ENCODE assay signal across 8 mouse cellular contexts in genomic region chr2:158672829-158673228, GRCm38 (mm10). TPM values are rescaled to one million over a fixed set of nuclear protein-coding genes. Genes with fewer than 3 reads are reported as not detected.
A peak's percentile ranks its signal among the peaks of the same experiment; 100 is the strongest.
DNase-seq lines count a peak whose midpoint lies in the region; ATAC-seq lines count a peak whose summit lies in the region.

No protein-coding gene starts in this region.

- peaks cover 23% of the 10 kb centered on the region for H3K4me1 ChIP-seq in lung, embryonic 16.5 days (replicated peaks; ENCODE audit: control insufficient read depth, insufficient read depth, low read length)

- peak; percentile 30 for ATAC-seq in granulocyte monocyte progenitor cell, adult 5-6 weeks (replicated peaks; ENCODE audit: poor library complexity, severe bottlenecking)
- ATAC-seq in lung, embryonic 16.5 days (ENCODE audit: low read depth) = peak; percentile 82

- peak overlapping the region; percentile 71 for H3K27ac ChIP-seq in lung, embryonic 16.5 days (ENCODE audit: low read length)

- intact Hi-C loops in gastrocnemius, postnatal 36 days (cut with DNase I) = no loop called here

- H3K4me2 ChIP-seq in lung, embryonic 16.5 days (ENCODE audit: low read depth, low read length) = peak overlapping the region; percentile 5; the same call in 1 of the 2 replicates

- WGBS in lung, embryonic 16.5 days = 7% methylated on average over 6 of the region's 6 CpGs

- H3K27me3 ChIP-seq in lung, embryonic 16.5 days (ENCODE audit: control insufficient read depth, insufficient read depth, low read depth, low read length) = peaks cover 13% of the 10 kb centered on the region

- H3K36me3 ChIP-seq in lung, embryonic 16.5 days (ENCODE audit: control insufficient read depth, insufficient read depth, low read length) = no peaks in the 10 kb centered on the region

- no peaks in the 10 kb centered on the region for H3K9me3 ChIP-seq in lung, embryonic 16.5 days (ENCODE audit: control insufficient read depth, low read length)

- no peak overlapping the region for H3K4me3 ChIP-seq in lung, embryonic 16.5 days (ENCODE audit: low read length)

- H3K9ac ChIP-seq in lung, embryonic 16.5 days (ENCODE audit: low read length) = no peak overlapping the region

- DNase-seq in gastrocnemius, adult 18-20 months (ENCODE audit: low spot score) = peak; percentile 26
- DNase-seq in gastrocnemius, postnatal 36 days = no peak
- DNase-seq in T-cell, adult 2 months (ENCODE audit: low spot score) = peak; percentile 38
- DNase-seq in induced T-regulatory cell, adult 2 months (ENCODE audit: low read depth) = peak; percentile 61
- DNase-seq in frontal cortex, postnatal 14 days (ENCODE audit: low spot score in 2 of 2) = no peak
- DNase-seq in layer of hippocampus, postnatal 25 days (ENCODE audit: extremely low spot score in 1 of 2, low spot score in 1 of 2) = no peak

RNA-seq across cellular contexts. Expression of gene Ppp1r16b, which starts 7.6 kb away (rescaled TPM):
- 1 to 10 TPM; 2.3 to 4.4 TPM for total RNA-seq in gastrocnemius, adult 18-20 months (2021)
- 1 to 10 TPM; 3.5 to 3.6 TPM for total RNA-seq in gastrocnemius, postnatal 36 days (2021)
- 0.21 TPM in 1 of 2 replicates, not detected in the other for total RNA-seq in granulocyte monocyte progenitor cell, adult 5-6 weeks (2014; fragmentation: Nextera tagmentation)
- total RNA-seq in granulocyte monocyte progenitor cell, adult 5-6 weeks (2017) = 0.31 TPM in 1 of 2 replicates, not detected in the other
- 22.5 and 24.4 TPM in 2 replicates for polyA plus RNA-seq in lung, embryonic 16.5 days (2015; fragmentation: Nextera tagmentation; extraction: Ambion mirVana)
- 100 to 1,000 TPM; 138 to 141 TPM for total RNA-seq in layer of hippocampus, postnatal 25 days (2021)

RNA-seq across cellular contexts. Expression of gene Actr5, which starts 48.1 kb away (rescaled TPM):
- total RNA-seq in gastrocnemius, adult 18-20 months (2021) = 1 to 10 TPM; 3.8 to 4.0 TPM
- 1 to 10 TPM; 2.4 to 3.6 TPM for total RNA-seq in gastrocnemius, postnatal 36 days (2021)
- total RNA-seq in granulocyte monocyte progenitor cell, adult 5-6 weeks (2014; fragmentation: Nextera tagmentation) = 15.6 and 18.5 TPM in 2 replicates
- total RNA-seq in granulocyte monocyte progenitor cell, adult 5-6 weeks (2017) = 15.8 and 21.6 TPM in 2 replicates
- 4.9 and 7.2 TPM in 2 replicates for polyA plus RNA-seq in lung, embryonic 16.5 days (2015; fragmentation: Nextera tagmentation; extraction: Ambion mirVana)
- total RNA-seq in layer of hippocampus, postnatal 25 days (2021) = 10 to 100 TPM; 10.0 to 10.2 TPM

Comparison
In these comparisons a context has a peak if more than half of its experiments do, and no peak if none do; other contexts are left out.
1. DNase-seq: peak in gastrocnemius, adult 18-20 months (single experiment), T-cell, adult 2 months (single experiment) and induced T-regulatory cell, adult 2 months (single experiment); none in gastrocnemius, postnatal 36 days (0 of 2), frontal cortex, postnatal 14 days (0 of 2) and layer of hippocampus, postnatal 25 days (0 of 2).
2. RNA of gene Ppp1r16b, which starts 7.6 kb away (total RNA-seq): 138 to 141 TPM in layer of hippocampus, postnatal 25 days; 2.3 to 4.4 TPM in gastrocnemius, adult 18-20 months, 3.5 to 3.6 TPM in gastrocnemius, postnatal 36 days and 0.21 to 0.31 TPM in granulocyte monocyte progenitor cell, adult 5-6 weeks; every median in the first group is over 10 times any median in the second.